Mouse (Mus musculus): ENCODE measurements around the gene Eno4. TPM values are rescaled to one million over a fixed set of nuclear protein-coding genes. Genes with fewer than 3 reads are reported as not detected.

The Eno4 gene
- total RNA-seq, 2 experiments from 2014 or later = not detected

- intact Hi-C loops (cut with DNase I) = no loop called here
- DNase-seq (ENCODE audit: low spot score) = no peak
These were observed 25.7 kb downstream of the Eno4 start for GRCm38 (mm10) chr19:58968731-58969506.

- DNase-seq (ENCODE audit: low spot score) = no peak
- intact Hi-C loops (cut with DNase I) = no loop called here
These were observed 27.6 kb downstream of the Eno4 start for GRCm38 (mm10) chr19:58970826-58971225.

GRCm38 (mm10) chr19:58974126-58974525 is 30.9 kb downstream of the Eno4 start:
- intact Hi-C loops (cut with DNase I) = no loop called here
- no peak for DNase-seq (ENCODE audit: low spot score)

GRCm38 (mm10) chr19:58975216-58975863 is 32.1 kb downstream of the Eno4 start:
- DNase-seq (ENCODE audit: low spot score) = no peak
- intact Hi-C loops (cut with DNase I) = no loop called here

- intact Hi-C loops (cut with DNase I) = no loop called here
- DNase-seq (ENCODE audit: low spot score) = no peak
These were observed 35.4 kb downstream of the Eno4 start for GRCm38 (mm10) chr19:58978401-58979171.

- intact Hi-C loops (cut with DNase I) = no loop called here
- no peak for DNase-seq (ENCODE audit: low spot score)
These were observed 36.3 kb downstream of the Eno4 start for GRCm38 (mm10) chr19:58979436-58980055.

- intact Hi-C loops (cut with DNase I) = no loop called here
These were observed 36.8 kb downstream of the Eno4 start for GRCm38 (mm10) chr19:58980056-58980440.

GRCm38 (mm10) chr19:58981571-58981970 is 38.3 kb downstream of the Eno4 start:
- DNase-seq (ENCODE audit: low spot score) = no peak
- intact Hi-C loops (cut with DNase I) = no loop called here

More at GRCm38 (mm10) chr19:58980056-58980440, 36.8 kb downstream of the Eno4 start:
- DNase-seq (ENCODE audit: low spot score) = no peak

- no peak for DNase-seq (ENCODE audit: low spot score)
- intact Hi-C loops (cut with DNase I) = no loop called here
These were observed 59.6 kb downstream of the Eno4 start for GRCm38 (mm10) chr19:59002827-59003226.

- no peak for DNase-seq (ENCODE audit: low spot score)
- intact Hi-C loops (cut with DNase I) = no loop called here
These were observed 63.5 kb downstream of the Eno4 start for GRCm38 (mm10) chr19:59006577-59007340.

- intact Hi-C loops (cut with DNase I) = no loop called here
- DNase-seq (ENCODE audit: low spot score) = no peak
These were observed 67.6 kb downstream of the Eno4 start for GRCm38 (mm10) chr19:59010802-59011201.

Small RNA genes within 50 kb of the gene (microRNA-seq; reads per million reads assigned to microRNA genes)
- 1.7 reads per million for gene Mir3086

Other genes starting within 250 kb of the Eno4 start
- gene Pnliprp1, start 214.5 kb upstream of the Eno4 start, total RNA-seq (2021) = not detected
- not detected for gene Pnliprp2, start 183.7 kb upstream of the Eno4 start, total RNA-seq (2021)
- not detected for gene 1700019N19Rik, start 149.0 kb upstream of the Eno4 start, total RNA-seq (2021)
- gene Hspa12a, start 229 bp downstream of the Eno4 start, total RNA-seq (2021) = 10 to 100 TPM; 22.7 to 24.4 TPM
- 1 to 10 TPM; 1.6 TPM for gene Shtn1, start 132.7 kb downstream of the Eno4 start, total RNA-seq (2021)
- not detected for gene Vax1, start 226.6 kb downstream of the Eno4 start, total RNA-seq (2021)

All from heart, postnatal 25 days (tissue).